ENCODE assay signal across 10 mouse cellular contexts in genomic region chr11:106026465-106027151, GRCm38 (mm10). TPM values are rescaled to one million over a fixed set of nuclear protein-coding genes. Genes with fewer than 3 reads are reported as not detected.
A peak's percentile ranks its signal among the peaks of the same experiment; 100 is the strongest.
DNase-seq lines count a peak whose midpoint lies in the region; ATAC-seq and TF ChIP-seq lines count a peak whose summit lies in the region.
"Had no signal": no experiment of that assay in that cellular context is flagged by ENCODE, and none has a peak within 500 bp of the region (broad histone marks: within the 10 kb centered on the region; RNA-seq: fewer than 3 reads in every experiment).

No protein-coding gene starts in this region.

- peak; percentile 35; the same call in 1 of the 2 replicates for TF ChIP-seq EP300 in heart, adult 2 months (IDR thresholded peaks at IDR 0.05; ENCODE audit: insufficient read depth, low read depth, low read length)

- H3K79me2 ChIP-seq in heart, adult 2 months (replicated peaks; ENCODE audit: control insufficient read depth, insufficient read depth, low read length), result no peaks in the 10 kb centered on the region

- peak; percentile 91 for TF ChIP-seq CTCF in heart, adult 2 months (IDR thresholded peaks at IDR 0.05)

- 19% methylated on average over 11 of the region's 11 CpGs for WGBS in heart, adult 2 months
- WGBS in heart, embryonic 10.5 days, result 33% methylated on average over 11 of the region's 11 CpGs
- WGBS in embryonic facial prominence, embryonic 10.5 days, result 43% methylated on average over 11 of the region's 11 CpGs
- WGBS in hindbrain, embryonic 15.5 days, result 42% methylated on average over 11 of the region's 11 CpGs

- H3K9ac ChIP-seq in heart, adult 2 months (ENCODE audit: low read depth, low read length), result no peak overlapping the region
- no peak overlapping the region for H3K9ac ChIP-seq in hindbrain, embryonic 15.5 days

- no peak for TF ChIP-seq POLR2A in heart, adult 2 months (IDR thresholded peaks at IDR 0.05; ENCODE audit: insufficient read depth, low read depth, low read length)

- intact Hi-C loops in heart, adult 2 months (cut with DNase I), result loop anchor here (2.0 kb wide), 2 partner anchors 26 to 100 kb away; no protein-coding TSS in a partner anchor

- H3K27ac ChIP-seq in heart, adult 2 months, result no peak overlapping the region
- H3K27ac ChIP-seq in heart, embryonic 10.5 days, result no peak overlapping the region
- H3K27ac ChIP-seq in embryonic facial prominence, embryonic 10.5 days (replicated peaks), result no peak overlapping the region
- no peak overlapping the region for H3K27ac ChIP-seq in hindbrain, embryonic 15.5 days (replicated peaks)
- H3K27ac ChIP-seq: macrophage had no signal

- peak; percentile 61 for ATAC-seq in hindbrain, embryonic 15.5 days (ENCODE audit: low FRiP score, low read depth)

- DNase-seq in heart, adult 2 months, result peak; percentile 53 to 72
- no peak for DNase-seq in heart, embryonic 10.5 days (ENCODE audit: low spot score)
- peak; percentile 60 for DNase-seq in adrenal gland, adult 2 months
- peak; percentile 64 for DNase-seq in embryonic facial prominence, embryonic 10.5 days (ENCODE audit: low spot score)
- DNase-seq in layer of hippocampus, postnatal 14 days (ENCODE audit: low spot score in 2 of 2), result peak; percentile 42 to 65
- peak; percentile 73 for DNase-seq in lung, postnatal 14 days
- DNase-seq in spleen, adult 12 weeks (ENCODE audit: low spot score), result peak; percentile 36

- H3K36me3 ChIP-seq in heart, adult 2 months (ENCODE audit: control insufficient read depth, insufficient read depth, low read length), result no peaks in the 10 kb centered on the region
- peaks cover 8% of the 10 kb centered on the region for H3K36me3 ChIP-seq in heart, embryonic 10.5 days
- peaks cover 9% of the 10 kb centered on the region for H3K36me3 ChIP-seq in embryonic facial prominence, embryonic 10.5 days (replicated peaks)
- no peaks in the 10 kb centered on the region for H3K36me3 ChIP-seq in hindbrain, embryonic 15.5 days

- H3K4me2 ChIP-seq in hindbrain, embryonic 15.5 days, result no peak overlapping the region

- no peak overlapping the region for H3K4me3 ChIP-seq in heart, adult 2 months
- H3K4me3 ChIP-seq in heart, embryonic 10.5 days, result no peak overlapping the region
- no peak overlapping the region for H3K4me3 ChIP-seq in embryonic facial prominence, embryonic 10.5 days
- no peak overlapping the region for H3K4me3 ChIP-seq in hindbrain, embryonic 15.5 days

- no peaks in the 10 kb centered on the region for H3K9me3 ChIP-seq in heart, embryonic 10.5 days
- no peaks in the 10 kb centered on the region for H3K9me3 ChIP-seq in embryonic facial prominence, embryonic 10.5 days
- H3K9me3 ChIP-seq in hindbrain, embryonic 15.5 days, result no peaks in the 10 kb centered on the region

- no peaks in the 10 kb centered on the region for H3K27me3 ChIP-seq in heart, adult 2 months (ENCODE audit: control insufficient read depth, insufficient read depth, low read length)
- peaks cover 31% of the 10 kb centered on the region for H3K27me3 ChIP-seq in heart, embryonic 10.5 days (ENCODE audit: insufficient read depth, poor library complexity, severe bottlenecking)
- H3K27me3 ChIP-seq in embryonic facial prominence, embryonic 10.5 days (replicated peaks; ENCODE audit: low read depth, poor library complexity, severe bottlenecking), result peaks cover 14% of the 10 kb centered on the region
- H3K27me3 ChIP-seq in hindbrain, embryonic 15.5 days, result peaks cover 4% of the 10 kb centered on the region; the same call in 1 of the 2 replicates

- H3K4me1 ChIP-seq in heart, adult 2 months (ENCODE audit: control insufficient read depth, insufficient read depth, low read length), result no peaks in the 10 kb centered on the region
- no peaks in the 10 kb centered on the region for H3K4me1 ChIP-seq in heart, embryonic 10.5 days
- H3K4me1 ChIP-seq in embryonic facial prominence, embryonic 10.5 days, result no peaks in the 10 kb centered on the region
- H3K4me1 ChIP-seq in hindbrain, embryonic 15.5 days (replicated peaks), result no peaks in the 10 kb centered on the region

RNA-seq across cellular contexts. Expression of gene Dcaf7, which starts 10.1 kb away (rescaled TPM):
- total RNA-seq in heart, adult 2 months (2021), result 10 to 100 TPM; 36.5 to 39.2 TPM
- polyA plus RNA-seq in heart, adult 2 months (2012; rRNA removed), result 28.9 and 48.7 TPM in 2 replicates
- 60.4 and 69.6 TPM in 2 replicates for polyA plus RNA-seq in heart, embryonic 10.5 days (2016; fragmentation: Nextera tagmentation; extraction: Ambion mirVana)
- 10 to 100 TPM; 39.6 to 57.8 TPM for total RNA-seq in adrenal gland, adult 2 months (2021)
- polyA plus RNA-seq in adrenal gland, adult 2 months (2012; rRNA removed), result 80.6 and 81.8 TPM in 2 replicates
- polyA plus RNA-seq in embryonic facial prominence, embryonic 10.5 days (2016; fragmentation: Nextera tagmentation; extraction: Ambion mirVana), result 91.2 and 93.4 TPM in 2 replicates
- 154 and 158 TPM in 2 replicates for polyA plus RNA-seq in hindbrain, embryonic 15.5 days (2015; fragmentation: Nextera tagmentation; extraction: Ambion mirVana)
- total RNA-seq in layer of hippocampus, postnatal 14 days (2021), result 100 to 1,000 TPM; 159 to 180 TPM

RNA-seq across cellular contexts. Expression of gene Kcnh6, which starts 18.7 kb away (rescaled TPM):
- not detected for total RNA-seq in heart, adult 2 months (2021)
- polyA plus RNA-seq in heart, adult 2 months (2012; rRNA removed), result 0.26 and 0.39 TPM in 2 replicates
- 0.43 and 0.72 TPM in 2 replicates for polyA plus RNA-seq in heart, embryonic 10.5 days (2016; fragmentation: Nextera tagmentation; extraction: Ambion mirVana)
- total RNA-seq in adrenal gland, adult 2 months (2021), result under 1 TPM; 0.07 to 0.14 TPM
- 0.46 and 0.48 TPM in 2 replicates for polyA plus RNA-seq in adrenal gland, adult 2 months (2012; rRNA removed)
- 0.30 and 0.48 TPM in 2 replicates for polyA plus RNA-seq in embryonic facial prominence, embryonic 10.5 days (2016; fragmentation: Nextera tagmentation; extraction: Ambion mirVana)
- polyA plus RNA-seq in hindbrain, embryonic 15.5 days (2015; fragmentation: Nextera tagmentation; extraction: Ambion mirVana), result 2.2 and 2.5 TPM in 2 replicates
- total RNA-seq in layer of hippocampus, postnatal 14 days (2021), result under 1 TPM; 0.60 to 0.98 TPM
- polyA plus RNA-seq: macrophage had no signal

RNA-seq across cellular contexts. Expression of gene Ace3, which starts 32.1 kb away (rescaled TPM):
- total RNA-seq in heart, adult 2 months (2021), result not detected
- polyA plus RNA-seq in heart, adult 2 months (2012; rRNA removed), result not detected in 2 replicates
- polyA plus RNA-seq in heart, embryonic 10.5 days (2016; fragmentation: Nextera tagmentation; extraction: Ambion mirVana), result not detected in 2 replicates
- total RNA-seq in adrenal gland, adult 2 months (2021), result not detected
- polyA plus RNA-seq in adrenal gland, adult 2 months (2012; rRNA removed), result not detected in 2 replicates
- not detected in 2 replicates for polyA plus RNA-seq in embryonic facial prominence, embryonic 10.5 days (2016; fragmentation: Nextera tagmentation; extraction: Ambion mirVana)
- polyA plus RNA-seq in hindbrain, embryonic 15.5 days (2015; fragmentation: Nextera tagmentation; extraction: Ambion mirVana), result not detected in 2 replicates
- not detected for total RNA-seq in layer of hippocampus, postnatal 14 days (2021)
- total RNA-seq: adrenal gland, postnatal 4 days had no signal
- polyA plus RNA-seq: macrophage had no signal

RNA-seq across cellular contexts. Expression of gene Taco1, which starts 39.3 kb away (rescaled TPM):
- 10 to 100 TPM; 56.4 to 59.6 TPM for total RNA-seq in heart, adult 2 months (2021)
- polyA plus RNA-seq in heart, adult 2 months (2012; rRNA removed), result 32.8 and 45.3 TPM in 2 replicates
- 11.5 and 11.6 TPM in 2 replicates for polyA plus RNA-seq in heart, embryonic 10.5 days (2016; fragmentation: Nextera tagmentation; extraction: Ambion mirVana)
- total RNA-seq in adrenal gland, adult 2 months (2021), result 10 to 100 TPM; 25.8 to 37.8 TPM
- polyA plus RNA-seq in adrenal gland, adult 2 months (2012; rRNA removed), result 17.4 and 17.5 TPM in 2 replicates
- 12.7 and 13.8 TPM in 2 replicates for polyA plus RNA-seq in embryonic facial prominence, embryonic 10.5 days (2016; fragmentation: Nextera tagmentation; extraction: Ambion mirVana)
- polyA plus RNA-seq in hindbrain, embryonic 15.5 days (2015; fragmentation: Nextera tagmentation; extraction: Ambion mirVana), result 7.1 and 7.6 TPM in 2 replicates
- total RNA-seq in layer of hippocampus, postnatal 14 days (2021), result 10 to 100 TPM; 17.3 to 18.1 TPM

RNA-seq across cellular contexts. Expression of gene Map3k3, which starts 57.8 kb away (rescaled TPM):
- total RNA-seq in heart, adult 2 months (2021), result 10 to 100 TPM; 36.0 to 38.9 TPM
- 25.1 and 39.8 TPM in 2 replicates for polyA plus RNA-seq in heart, adult 2 months (2012; rRNA removed)
- 24.1 and 25.1 TPM in 2 replicates for polyA plus RNA-seq in heart, embryonic 10.5 days (2016; fragmentation: Nextera tagmentation; extraction: Ambion mirVana)
- 10 to 100 TPM; 32.0 to 39.7 TPM for total RNA-seq in adrenal gland, adult 2 months (2021)
- polyA plus RNA-seq in adrenal gland, adult 2 months (2012; rRNA removed), result 19.9 and 20.8 TPM in 2 replicates
- 20.9 and 23.9 TPM in 2 replicates for polyA plus RNA-seq in embryonic facial prominence, embryonic 10.5 days (2016; fragmentation: Nextera tagmentation; extraction: Ambion mirVana)
- polyA plus RNA-seq in hindbrain, embryonic 15.5 days (2015; fragmentation: Nextera tagmentation; extraction: Ambion mirVana), result 13.2 and 14.1 TPM in 2 replicates
- 10 to 100 TPM; 25.5 to 29.3 TPM for total RNA-seq in layer of hippocampus, postnatal 14 days (2021)
